Mouse (Mus musculus) brain, adult 2 months (tissue): ENCODE measurements around the gene Cntnap2.

ENCODE experiments used
- DNase-seq: peaks from one replicate; pipeline ENCODE4 v3.0.0; 2011; ENCODE audit warnings: low read depth, low spot score

Cntnap2 gene

DNA sequence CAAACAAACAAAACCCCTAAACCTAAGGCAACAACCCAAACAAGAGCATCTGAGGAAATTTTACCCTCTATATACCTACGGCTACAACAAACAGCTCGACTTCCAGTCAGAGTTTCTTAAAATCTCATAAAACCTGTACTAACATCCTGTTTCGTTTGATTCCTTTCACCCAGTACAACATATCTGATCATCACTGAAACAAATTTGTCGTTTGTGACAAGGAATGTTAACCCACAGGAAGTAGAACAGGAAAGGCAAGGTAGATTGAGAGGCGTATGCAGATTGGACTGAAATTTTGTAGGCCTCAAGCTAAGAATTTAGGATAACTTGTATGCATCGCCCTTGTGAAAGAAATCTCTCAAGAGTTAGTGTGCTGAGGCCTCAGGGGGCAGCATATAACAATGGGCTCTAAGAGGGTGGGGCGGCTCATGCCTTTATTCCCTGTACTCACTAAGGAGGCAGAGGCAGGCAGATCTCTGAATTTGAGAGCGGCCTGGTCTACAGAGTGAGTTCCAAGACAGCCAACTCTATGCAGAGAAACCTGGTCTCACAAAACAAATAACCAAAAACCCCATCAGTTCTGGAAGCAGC, 2291.0 kb downstream of the Cntnap2 start:
- DNase-seq = no peak
